Mouse (Mus musculus): ENCODE measurements around the gene Dcbld1. TPM values are rescaled to one million over a fixed set of nuclear protein-coding genes. Genes with fewer than 3 reads are reported as not detected.

The Dcbld1 gene
- polyA plus RNA-seq, 1 experiment from 2014 or later: 4.8 TPM

DNA sequence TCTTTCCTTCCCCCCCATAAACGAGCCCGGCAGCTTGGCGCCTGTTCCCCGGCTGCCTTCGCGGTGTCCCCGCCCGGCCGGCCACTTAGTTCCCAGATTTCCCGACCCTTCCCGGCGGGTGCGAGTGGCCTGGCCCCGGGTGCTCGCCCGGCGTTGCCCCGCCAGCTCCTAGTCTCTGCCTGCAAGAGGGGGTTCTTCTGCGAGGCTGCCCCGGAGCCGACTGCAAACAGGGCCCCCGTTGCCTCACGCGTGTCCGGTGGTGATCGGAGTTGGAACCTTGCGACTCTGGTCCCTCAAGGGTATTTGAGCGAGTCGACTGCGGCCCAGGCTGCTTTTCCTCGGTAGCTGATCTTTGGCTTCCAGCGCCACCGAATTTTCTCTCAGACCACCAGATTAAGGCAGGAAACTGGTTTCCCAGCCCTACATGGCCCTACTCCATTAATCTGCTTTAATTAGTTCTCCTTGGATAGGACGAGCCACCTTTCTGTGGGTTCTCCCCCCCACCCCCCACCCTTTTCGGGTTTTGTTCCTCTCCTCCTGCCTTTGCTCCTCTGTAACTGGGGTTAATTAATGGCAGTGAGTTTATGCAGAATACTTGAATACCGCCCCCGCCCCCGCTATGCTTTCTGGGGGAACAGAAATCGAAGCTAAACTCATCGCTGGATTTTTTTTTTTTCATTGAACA, 692 bp downstream of the Dcbld1 start:
- H3K9ac ChIP-seq: peak overlapping the region; percentile 77
- peak overlapping the region; percentile 29; the same call in 1 of the 2 replicates for H3K27ac ChIP-seq
- H3K4me2 ChIP-seq: peak overlapping the region; percentile 91
- peaks cover 22% of the 10 kb centered on the region for H3K4me1 ChIP-seq (replicated peaks)
- peak; percentile 3 for DNase-seq
- 1% methylated on average over 40 of the region's 40 CpGs for WGBS (ENCODE audit: insufficient replicate concordance)
- peak overlapping the region; percentile 69 for H3K4me3 ChIP-seq (replicated peaks)
- peaks cover 19% of the 10 kb centered on the region for H3K27me3 ChIP-seq
- H3K36me3 ChIP-seq: no peaks in the 10 kb centered on the region
- no peaks in the 10 kb centered on the region for H3K9me3 ChIP-seq (replicated peaks)
- peak; percentile 30 for ATAC-seq (ENCODE audit: low read depth)

DNA sequence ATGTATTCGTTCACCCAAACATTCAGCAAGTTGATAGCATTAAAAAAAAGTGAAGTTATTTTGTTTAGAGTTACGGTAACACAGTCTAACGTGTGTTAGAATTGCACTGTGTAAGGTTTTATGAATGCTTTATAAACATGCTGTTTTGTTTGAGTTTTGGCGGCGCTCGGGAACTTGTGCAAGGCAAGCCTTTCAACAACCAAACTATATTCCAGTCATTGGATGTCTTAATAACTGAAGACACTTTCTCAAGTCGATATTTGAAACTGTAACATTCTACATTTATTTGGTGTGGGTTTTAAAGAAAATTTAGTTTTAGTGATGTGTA, 1.2 kb downstream of the Dcbld1 start:
- H3K9me3 ChIP-seq (replicated peaks): no peaks in the 10 kb centered on the region
- ATAC-seq (ENCODE audit: low read depth) (no peak), DNase-seq (no peak)
- H3K4me3 ChIP-seq (replicated peaks): peak overlapping the region; percentile 69
- no peaks in the 10 kb centered on the region for H3K36me3 ChIP-seq
- 23% methylated on average over 7 of the region's 7 CpGs for WGBS (ENCODE audit: insufficient replicate concordance)
- H3K27me3 ChIP-seq: peaks cover 19% of the 10 kb centered on the region
- peak overlapping the region; percentile 91 for H3K4me2 ChIP-seq
- H3K9ac ChIP-seq: peak overlapping the region; percentile 77; the same call in 1 of the 2 replicates
- H3K27ac ChIP-seq: no peak overlapping the region
- peaks cover 22% of the 10 kb centered on the region for H3K4me1 ChIP-seq (replicated peaks)

DNA sequence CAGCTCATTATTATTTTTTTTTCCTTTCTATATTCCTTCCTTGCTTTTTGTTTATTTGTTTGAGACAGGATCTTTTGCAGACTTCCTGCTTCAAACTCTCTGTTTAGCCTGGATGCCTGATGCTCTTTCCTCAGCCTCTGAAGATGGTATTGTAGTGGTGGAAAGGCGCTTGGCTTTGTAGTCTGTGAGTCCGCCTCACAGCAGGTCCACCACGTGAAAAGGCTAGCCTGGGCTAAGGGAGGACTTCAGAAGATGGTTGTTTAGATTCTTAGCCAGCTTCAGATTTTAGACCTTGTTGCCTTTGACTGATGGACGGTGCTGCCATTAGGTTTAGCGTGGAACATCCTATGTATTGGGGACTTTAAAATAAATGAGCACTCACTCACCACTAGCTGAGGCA, 2.0 kb downstream of the Dcbld1 start:
- no peak overlapping the region for H3K27ac ChIP-seq
- H3K4me1 ChIP-seq (replicated peaks): peaks cover 22% of the 10 kb centered on the region
- no peak overlapping the region for H3K9ac ChIP-seq
- H3K4me3 ChIP-seq (replicated peaks): peak overlapping the region; percentile 69; the same call in 1 of the 2 replicates
- no peaks in the 10 kb centered on the region for H3K36me3 ChIP-seq
- ATAC-seq (ENCODE audit: low read depth): no peak
- H3K4me2 ChIP-seq: peak overlapping the region; percentile 91
- peaks cover 19% of the 10 kb centered on the region for H3K27me3 ChIP-seq
- 66% methylated on average over 5 of the region's 5 CpGs for WGBS (ENCODE audit: insufficient replicate concordance)
- no peaks in the 10 kb centered on the region for H3K9me3 ChIP-seq (replicated peaks)
- DNase-seq: no peak

DNA sequence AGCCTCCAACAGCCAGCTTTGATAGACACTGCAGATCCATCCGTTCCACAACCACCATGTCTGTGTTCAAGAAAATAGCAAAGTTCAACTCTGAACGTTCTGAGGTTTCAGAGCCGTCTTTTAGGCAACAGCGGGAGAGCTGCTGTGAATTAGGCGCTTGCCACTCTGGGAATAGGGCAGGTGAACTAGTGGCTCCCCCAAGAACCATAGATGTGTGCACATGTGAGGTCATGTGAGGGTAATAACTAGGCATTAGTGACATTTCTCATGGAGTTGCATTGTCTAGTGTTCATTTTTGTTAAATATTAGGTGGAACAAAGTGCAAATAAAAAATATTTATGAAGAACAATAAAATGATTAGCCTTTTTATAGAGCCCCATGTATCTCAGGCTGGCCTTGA, 8.6 kb downstream of the Dcbld1 start:
- H3K27me3 ChIP-seq: no peaks in the 10 kb centered on the region
- no peaks in the 10 kb centered on the region for H3K9me3 ChIP-seq (replicated peaks)
- ATAC-seq (ENCODE audit: low read depth) (no peak), DNase-seq (no peak)
- no peak overlapping the region for H3K4me2 ChIP-seq
- no peaks in the 10 kb centered on the region for H3K36me3 ChIP-seq
- H3K4me3 ChIP-seq (replicated peaks): no peak overlapping the region
- 64% methylated on average over 5 of the region's 5 CpGs for WGBS (ENCODE audit: insufficient replicate concordance)
- H3K4me1 ChIP-seq (replicated peaks): peaks cover 12% of the 10 kb centered on the region; the same call in 1 of the 2 replicates
- H3K9ac ChIP-seq: no peak overlapping the region
- no peak overlapping the region for H3K27ac ChIP-seq

DNA sequence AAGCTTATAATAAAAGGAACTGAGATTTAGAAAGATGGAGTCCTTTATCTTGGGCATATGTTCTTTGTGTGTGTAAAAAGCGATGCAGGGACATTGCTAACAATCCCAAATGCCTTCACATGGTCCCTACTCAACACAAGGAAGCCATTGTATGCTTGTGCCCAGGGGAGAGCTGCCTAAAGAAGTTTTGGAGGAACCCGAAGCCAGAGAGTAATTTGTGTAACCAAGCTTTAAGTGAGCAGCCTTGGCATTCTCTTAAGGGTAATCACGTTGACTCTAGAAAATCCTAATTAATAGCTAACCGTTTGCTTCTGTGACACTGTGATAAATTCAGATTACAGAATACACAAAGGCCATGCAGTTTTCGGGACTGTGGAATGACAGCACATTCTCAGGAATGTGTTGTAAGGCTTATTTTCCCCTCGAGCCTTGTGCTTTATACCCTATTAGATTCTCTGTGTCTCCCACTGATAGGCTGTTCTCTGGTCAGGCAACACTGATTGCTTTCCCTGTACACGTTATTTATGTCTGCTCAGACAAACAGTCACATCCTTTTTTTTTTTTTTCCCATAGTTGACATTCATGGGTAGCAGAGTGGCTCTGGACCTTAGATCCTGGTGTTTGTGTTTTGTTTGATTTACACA, 9.4 kb downstream of the Dcbld1 start:
- no peaks in the 10 kb centered on the region for H3K27me3 ChIP-seq
- ATAC-seq (ENCODE audit: low read depth) (no peak), DNase-seq (no peak)
- peaks cover 12% of the 10 kb centered on the region; the same call in 1 of the 2 replicates for H3K4me1 ChIP-seq (replicated peaks)
- no peaks in the 10 kb centered on the region for H3K9me3 ChIP-seq (replicated peaks)
- no peak overlapping the region for H3K4me3 ChIP-seq (replicated peaks)
- H3K27ac ChIP-seq: no peak overlapping the region
- no peaks in the 10 kb centered on the region for H3K36me3 ChIP-seq
- H3K4me2 ChIP-seq: no peak overlapping the region
- no peak overlapping the region for H3K9ac ChIP-seq
- 46% methylated on average over 7 of the region's 7 CpGs for WGBS (ENCODE audit: insufficient replicate concordance)

DNA sequence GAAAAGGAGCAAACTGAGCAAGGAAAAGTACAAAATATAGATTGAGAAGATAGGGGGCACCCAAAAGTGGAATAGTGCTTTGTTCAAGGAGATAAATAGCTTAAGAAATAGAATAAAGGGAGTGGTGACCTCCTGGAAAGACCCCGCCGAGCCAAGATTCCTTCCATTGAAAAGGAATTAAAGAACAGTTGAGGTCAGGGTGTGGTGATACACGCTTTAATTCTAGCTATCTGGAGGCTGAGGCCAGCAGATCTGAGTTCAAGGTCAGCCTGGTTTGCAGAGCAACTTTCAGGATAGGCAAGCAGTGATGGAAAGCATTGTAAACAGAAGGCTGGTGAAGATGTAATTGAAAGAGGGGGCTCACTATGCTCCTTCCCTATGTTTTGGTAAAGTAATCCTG, 12.8 kb downstream of the Dcbld1 start:
- ATAC-seq (ENCODE audit: low read depth) (no peak), DNase-seq (no peak)
- Histone ChIP-seq H3K4me3 (replicated peaks) (no peak overlapping the region), H3K4me2 (no peak overlapping the region), H3K9me3 (replicated peaks) (no peaks in the 10 kb centered on the region), H3K4me1 (replicated peaks) (peaks cover 12% of the 10 kb centered on the region; the same call in 1 of the 2 replicates), H3K9ac (no peak overlapping the region), H3K27ac (no peak overlapping the region), H3K36me3 (no peaks in the 10 kb centered on the region), H3K27me3 (no peaks in the 10 kb centered on the region)
- 57% methylated on average over 3 of the region's 3 CpGs for WGBS (ENCODE audit: insufficient replicate concordance)

DNA sequence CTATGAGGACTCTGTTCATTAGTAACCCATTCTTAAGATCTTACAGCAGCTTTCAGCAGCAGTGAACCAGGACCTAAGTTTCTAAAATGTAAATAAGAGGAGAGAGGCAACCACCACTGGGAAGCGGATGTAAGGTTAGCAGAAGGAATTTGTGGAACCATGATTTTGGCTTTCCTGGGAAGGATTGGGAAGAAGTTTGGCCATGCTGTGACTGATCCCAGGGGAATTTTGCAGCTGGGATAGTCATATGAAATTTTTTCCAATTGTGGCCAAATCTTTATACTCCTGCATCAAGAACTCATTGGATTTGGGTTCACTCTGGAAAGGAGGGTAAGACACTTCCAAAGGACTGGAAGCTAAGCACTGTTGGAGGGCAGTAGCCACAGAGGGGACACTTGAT, 18.8 kb downstream of the Dcbld1 start:
- no peaks in the 10 kb centered on the region for H3K27me3 ChIP-seq
- ATAC-seq (ENCODE audit: low read depth) (no peak), DNase-seq (no peak)
- H3K4me1 ChIP-seq (replicated peaks): 0 out of 2 replicates have a peak, but pooled peaks cover 3% of the 10 kb centered on the region
- no peaks in the 10 kb centered on the region for H3K9me3 ChIP-seq (replicated peaks)
- WGBS (ENCODE audit: insufficient replicate concordance): 86% methylated on average over 1 of the region's 1 CpGs
- no peak overlapping the region for H3K4me3 ChIP-seq (replicated peaks)
- H3K9ac ChIP-seq: no peak overlapping the region
- no peaks in the 10 kb centered on the region for H3K36me3 ChIP-seq
- H3K4me2 ChIP-seq: no peak overlapping the region
- no peak overlapping the region for H3K27ac ChIP-seq

DNA sequence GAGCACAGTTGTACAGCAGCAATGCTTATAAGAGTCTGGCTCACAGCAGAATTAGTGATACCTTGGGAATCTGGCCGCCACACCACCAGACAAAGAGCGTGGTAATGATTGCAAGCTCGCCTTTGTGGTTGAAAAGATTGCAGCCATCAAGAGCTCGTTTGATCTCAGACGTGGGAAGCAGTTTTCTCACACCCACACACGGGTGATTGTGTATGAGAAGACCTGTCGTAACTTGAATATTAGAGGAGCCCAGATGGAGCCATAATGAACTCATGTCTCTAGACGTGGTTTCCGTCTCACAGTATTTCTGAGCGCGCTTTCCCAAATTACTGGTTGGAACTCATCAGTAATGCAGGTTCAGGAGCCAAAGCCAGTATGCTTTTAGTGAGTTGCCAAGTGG, 20.0 kb downstream of the Dcbld1 start:
- ATAC-seq (ENCODE audit: low read depth) (no peak), DNase-seq (no peak)
- H3K9me3 ChIP-seq (replicated peaks): no peaks in the 10 kb centered on the region
- H3K36me3 ChIP-seq: no peaks in the 10 kb centered on the region
- 76% methylated on average over 11 of the region's 11 CpGs for WGBS (ENCODE audit: insufficient replicate concordance)
- H3K9ac ChIP-seq: no peak overlapping the region
- H3K27me3 ChIP-seq: no peaks in the 10 kb centered on the region
- no peak overlapping the region for H3K4me3 ChIP-seq (replicated peaks)
- H3K4me1 ChIP-seq (replicated peaks): 0 out of 2 replicates have a peak, but pooled peaks cover 3% of the 10 kb centered on the region
- H3K4me2 ChIP-seq: no peak overlapping the region
- no peak overlapping the region for H3K27ac ChIP-seq

DNA sequence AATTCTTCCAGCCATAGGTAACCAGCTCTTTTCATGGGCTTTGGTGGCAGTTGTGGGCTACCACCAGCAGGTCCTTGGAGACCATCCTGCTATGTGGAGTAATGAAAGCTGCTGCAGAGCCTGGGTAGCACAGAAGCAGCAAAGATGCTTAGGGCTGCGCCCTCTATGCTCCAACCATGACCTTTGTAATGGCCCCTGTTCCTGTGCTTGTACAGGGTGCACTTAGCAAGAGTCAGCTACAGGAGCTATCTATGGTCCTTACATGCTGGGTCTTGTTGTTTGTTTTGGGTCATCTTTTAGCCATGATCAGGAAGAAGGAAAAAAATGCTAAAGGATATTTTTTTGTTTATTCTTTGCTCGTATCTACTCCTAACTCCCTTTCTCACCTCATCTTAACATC, 24.3 kb downstream of the Dcbld1 start:
- no peaks in the 10 kb centered on the region for H3K9me3 ChIP-seq (replicated peaks)
- H3K9ac ChIP-seq: no peak overlapping the region
- H3K4me3 ChIP-seq (replicated peaks): no peak overlapping the region
- no peaks in the 10 kb centered on the region for H3K36me3 ChIP-seq
- H3K27ac ChIP-seq: no peak overlapping the region
- no peaks in the 10 kb centered on the region for H3K27me3 ChIP-seq
- WGBS (ENCODE audit: insufficient replicate concordance): 76% methylated on average over 2 of the region's 2 CpGs
- no peak overlapping the region for H3K4me2 ChIP-seq
- DNase-seq (no peak), ATAC-seq (ENCODE audit: low read depth) (no peak)
- H3K4me1 ChIP-seq (replicated peaks): 0 out of 2 replicates have a peak, but pooled peaks cover 3% of the 10 kb centered on the region

DNA sequence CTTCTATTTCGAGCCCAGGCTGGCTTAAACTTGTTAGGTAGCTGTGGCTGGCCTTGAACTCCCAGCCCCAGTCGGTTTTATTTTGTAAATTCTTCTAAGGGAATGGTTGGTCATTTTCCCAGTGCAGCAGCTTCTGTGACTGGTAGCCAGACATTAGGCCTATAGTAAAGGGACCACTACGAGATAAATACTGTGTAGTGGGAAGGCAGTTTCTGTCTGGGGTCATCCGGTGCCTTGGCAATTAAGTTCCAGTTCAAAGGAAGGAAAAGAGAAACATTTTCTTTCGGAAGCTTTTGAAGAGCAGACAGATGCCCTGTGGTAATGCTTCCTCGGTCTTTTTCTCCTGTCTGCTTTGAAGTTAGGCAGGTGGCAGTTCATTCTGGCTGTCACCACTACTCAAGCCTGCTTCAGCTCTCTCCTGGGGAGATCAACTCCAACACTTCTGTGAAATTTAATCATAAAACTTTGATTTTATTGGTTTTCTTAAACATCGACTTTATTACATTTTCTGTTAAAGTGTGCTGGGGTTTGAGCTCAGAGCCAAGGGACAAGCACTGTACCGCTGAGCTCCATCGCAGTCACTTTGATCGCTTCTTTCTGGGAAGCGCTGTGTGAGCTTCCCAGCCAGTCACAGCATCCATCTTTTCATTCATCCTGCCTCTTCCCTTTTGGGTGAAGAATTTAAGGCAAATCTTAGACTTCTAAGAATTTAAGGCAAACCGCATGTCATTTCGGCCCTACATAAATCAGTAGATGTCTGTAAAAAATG, 24.9 kb downstream of the Dcbld1 start:
- no peak overlapping the region for H3K4me3 ChIP-seq (replicated peaks)
- no peak overlapping the region for H3K9ac ChIP-seq
- DNase-seq (no peak), ATAC-seq (ENCODE audit: low read depth) (no peak)
- no peaks in the 10 kb centered on the region for H3K27me3 ChIP-seq
- no peak overlapping the region for H3K27ac ChIP-seq
- no peaks in the 10 kb centered on the region for H3K9me3 ChIP-seq (replicated peaks)
- H3K36me3 ChIP-seq: no peaks in the 10 kb centered on the region
- H3K4me1 ChIP-seq (replicated peaks): 0 out of 2 replicates have a peak, but pooled peaks cover 3% of the 10 kb centered on the region
- H3K4me2 ChIP-seq: no peak overlapping the region
- 67% methylated on average over 13 of the region's 13 CpGs for WGBS (ENCODE audit: insufficient replicate concordance)

- ATAC-seq (ENCODE audit: low read depth): no peak
- no peak overlapping the region for H3K4me3 ChIP-seq (replicated peaks)
- H3K9me3 ChIP-seq (replicated peaks): no peaks in the 10 kb centered on the region
- H3K27ac ChIP-seq: no peak overlapping the region
- H3K9ac ChIP-seq: no peak overlapping the region
- no peak for DNase-seq
- peaks cover 12% of the 10 kb centered on the region; the same call in 1 of the 2 replicates for H3K36me3 ChIP-seq
- H3K27me3 ChIP-seq: no peaks in the 10 kb centered on the region
- WGBS (ENCODE audit: insufficient replicate concordance): 62% methylated on average over 4 of the region's 4 CpGs
- 0 out of 2 replicates have a peak, but pooled peaks cover 3% of the 10 kb centered on the region for H3K4me1 ChIP-seq (replicated peaks)
- H3K4me2 ChIP-seq: no peak overlapping the region
Observed at GRCm38 (mm10) chr10:52260209-52260608, 26.8 kb downstream of the Dcbld1 start.
